Mouse (Mus musculus): ENCODE results near the gene Fsip1.
A peak's percentile ranks its signal among the peaks of the same experiment; 100 is the strongest.

Gene Fsip1

DNA sequence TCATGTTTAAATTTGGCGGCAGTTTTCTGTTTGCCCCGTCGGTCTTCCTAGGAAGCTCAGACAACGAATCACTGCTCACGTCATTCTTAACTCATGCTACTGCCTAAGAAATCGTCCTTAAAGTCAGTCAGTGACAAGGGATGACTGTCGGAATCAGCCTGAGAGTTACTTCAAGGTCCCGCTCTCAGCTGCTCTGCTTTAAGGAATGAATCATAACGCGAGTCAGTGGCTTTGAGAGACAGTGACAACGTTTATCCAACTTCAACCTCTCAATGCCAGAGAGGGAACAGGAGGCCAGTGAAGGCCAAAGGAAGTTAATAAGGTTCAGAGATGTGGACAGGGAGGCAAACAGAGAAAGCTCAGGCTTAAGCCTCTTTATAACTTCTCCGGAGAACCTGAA is 7.8 kb downstream of the Fsip1 start:
- no peak for DNase-seq

DNA sequence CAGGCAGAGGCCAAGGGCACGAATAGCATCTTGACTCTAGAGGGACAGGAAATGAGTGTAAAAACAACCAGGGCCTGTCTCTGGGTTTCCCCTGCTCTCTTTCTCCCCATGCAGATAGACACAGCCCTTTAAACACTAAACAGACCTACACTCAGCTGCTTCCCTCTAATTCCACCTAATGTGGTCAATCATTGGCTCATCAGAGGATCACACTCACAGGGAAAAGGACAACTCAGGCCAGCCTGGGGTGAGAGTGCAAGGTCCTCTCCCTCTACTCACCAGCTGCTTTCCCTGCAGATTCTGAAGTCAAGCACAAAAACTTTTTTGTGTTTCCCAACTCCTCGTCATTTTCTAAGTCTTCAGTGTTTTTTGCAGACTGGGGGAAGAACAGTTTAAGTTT is 8.8 kb downstream of the Fsip1 start:
- no peak for DNase-seq

DNA sequence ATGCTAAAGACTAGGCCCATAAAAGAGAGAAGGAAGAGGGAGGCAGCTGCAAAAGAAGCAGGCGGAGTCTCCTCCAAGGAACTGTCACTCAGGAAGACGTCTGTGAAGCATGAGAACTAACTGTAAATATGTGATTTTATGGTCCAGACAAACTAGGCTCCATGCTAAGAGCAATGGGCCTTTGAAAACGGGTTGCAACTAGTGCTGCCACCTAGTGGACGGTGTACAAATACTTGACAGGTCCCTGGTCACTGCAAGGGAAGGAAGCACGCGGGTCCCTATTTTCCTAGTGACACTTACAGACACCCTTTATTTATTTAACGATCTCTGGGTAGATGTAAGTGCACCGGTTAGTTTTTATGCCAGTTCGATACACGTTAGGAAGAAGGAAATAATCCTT is 10.9 kb downstream of the Fsip1 start:
- DNase-seq = peak; percentile 47

DNA sequence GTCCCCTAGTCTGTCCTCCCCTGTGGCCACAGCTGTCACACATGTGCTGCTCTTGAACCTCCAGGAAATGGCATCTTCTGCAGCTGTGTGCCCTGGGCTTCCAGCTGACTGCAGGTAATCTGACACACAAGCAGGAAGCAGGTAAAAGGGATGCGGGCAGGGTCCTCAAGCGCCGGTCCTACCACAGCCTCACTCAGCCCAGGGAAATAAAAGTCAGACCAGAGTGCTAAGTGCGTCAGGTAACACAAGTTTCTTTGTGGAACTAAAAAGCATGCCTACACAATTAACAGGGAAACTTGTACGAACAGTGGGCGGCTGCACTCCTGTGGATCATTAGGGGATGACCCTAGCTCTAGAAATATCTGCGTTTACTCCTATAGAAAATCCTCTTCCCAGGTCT is 20.6 kb downstream of the Fsip1 start:
- DNase-seq = no peak

DNA sequence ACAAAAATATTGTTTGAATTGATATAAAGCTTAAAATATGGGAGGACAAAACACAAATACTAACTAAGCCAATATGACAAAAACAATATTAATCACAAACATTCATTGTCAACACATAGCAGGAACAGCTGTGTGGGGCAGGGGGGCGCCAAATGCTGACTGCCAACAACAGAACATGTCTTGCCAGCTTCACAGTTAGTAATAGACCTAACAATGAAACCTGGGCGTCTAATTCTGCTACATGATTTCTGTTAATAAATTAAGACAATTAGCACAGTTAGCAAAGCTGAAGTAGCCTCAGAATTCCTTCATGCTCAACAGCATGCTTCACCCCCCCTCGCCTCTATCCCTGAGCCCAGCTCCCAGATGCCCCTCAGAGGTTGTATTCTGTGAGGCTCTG is 21.2 kb downstream of the Fsip1 start:
- no peak for DNase-seq

DNA sequence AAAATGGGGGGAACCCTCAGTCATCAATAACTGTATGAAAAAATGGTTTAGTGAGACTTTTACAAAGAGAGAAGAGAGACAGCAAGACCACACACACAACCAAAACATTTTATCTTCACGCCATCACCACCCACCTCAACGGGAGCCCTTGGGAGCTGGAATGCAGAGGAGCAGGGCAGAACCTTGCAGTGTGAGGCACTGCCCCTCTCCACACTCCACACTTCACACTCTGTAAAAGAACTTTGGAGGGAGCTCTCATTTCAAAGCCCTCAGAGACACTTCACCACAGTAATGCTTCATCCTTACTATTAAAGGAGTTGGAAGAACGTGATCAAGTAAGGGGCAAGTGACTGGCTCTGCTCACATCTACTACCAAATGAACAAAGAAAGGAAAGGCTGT is 26.2 kb downstream of the Fsip1 start:
- no peak for DNase-seq

DNA sequence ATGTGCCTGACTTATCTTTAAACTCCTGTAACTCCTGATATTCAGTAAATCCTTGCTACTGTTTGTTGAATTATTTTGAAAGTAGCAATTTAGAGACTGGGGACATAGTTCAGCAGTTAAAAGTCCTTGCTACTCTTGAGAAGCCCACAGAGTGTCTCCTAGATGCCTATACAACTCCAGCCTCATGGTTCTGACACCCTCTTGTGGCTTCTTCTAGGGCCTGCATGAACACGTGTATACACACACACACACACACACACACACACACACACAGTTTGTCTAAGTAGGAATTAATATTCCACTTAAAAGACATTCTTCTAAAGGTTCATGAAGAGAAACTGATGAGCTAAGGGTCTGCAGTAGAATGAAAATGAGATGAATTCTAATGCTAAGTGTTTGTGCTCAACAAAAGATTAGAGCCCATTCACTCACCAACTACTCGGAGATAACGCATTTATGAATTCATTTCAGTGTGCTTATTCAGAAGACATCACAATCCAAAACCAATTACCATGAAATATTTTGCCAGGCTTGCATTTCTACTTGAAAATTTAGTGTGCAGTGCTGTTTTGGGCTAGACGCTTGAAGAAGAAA is 28.2 kb downstream of the Fsip1 start:
- no peak for DNase-seq

DNA sequence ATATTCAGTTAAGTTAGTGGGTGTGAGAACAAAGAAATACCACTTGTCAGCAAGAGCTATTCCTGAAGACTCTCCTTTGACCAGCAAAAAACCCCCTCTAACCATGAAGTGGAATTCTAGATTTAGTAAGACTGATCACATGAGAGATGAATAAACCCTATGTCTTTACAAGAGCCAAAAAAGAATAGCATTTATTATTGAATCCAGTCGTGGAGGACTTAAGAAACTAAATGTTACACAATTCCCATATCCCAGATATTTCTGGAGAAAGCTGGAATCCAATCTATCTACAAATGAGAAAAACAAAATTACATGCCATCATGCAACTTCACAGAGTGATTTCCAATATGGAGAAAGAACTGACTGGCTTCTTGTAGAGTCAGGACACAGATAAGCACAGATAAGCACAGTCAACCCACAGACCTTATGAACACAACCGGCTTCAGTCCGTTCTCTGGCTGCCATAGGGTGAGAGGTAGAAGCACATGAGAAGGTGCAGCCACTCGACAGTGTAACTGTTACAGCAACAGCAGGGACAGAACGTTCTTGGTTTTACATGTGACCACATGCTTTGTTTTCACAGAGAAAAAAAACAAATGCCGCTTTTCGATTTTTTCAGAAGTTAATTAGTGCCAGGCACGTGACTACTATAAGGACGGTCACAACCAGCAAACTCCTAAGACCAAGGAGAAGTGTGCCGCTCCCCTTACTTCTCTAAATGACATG is 31.3 kb downstream of the Fsip1 start:
- no peak for DNase-seq

DNA sequence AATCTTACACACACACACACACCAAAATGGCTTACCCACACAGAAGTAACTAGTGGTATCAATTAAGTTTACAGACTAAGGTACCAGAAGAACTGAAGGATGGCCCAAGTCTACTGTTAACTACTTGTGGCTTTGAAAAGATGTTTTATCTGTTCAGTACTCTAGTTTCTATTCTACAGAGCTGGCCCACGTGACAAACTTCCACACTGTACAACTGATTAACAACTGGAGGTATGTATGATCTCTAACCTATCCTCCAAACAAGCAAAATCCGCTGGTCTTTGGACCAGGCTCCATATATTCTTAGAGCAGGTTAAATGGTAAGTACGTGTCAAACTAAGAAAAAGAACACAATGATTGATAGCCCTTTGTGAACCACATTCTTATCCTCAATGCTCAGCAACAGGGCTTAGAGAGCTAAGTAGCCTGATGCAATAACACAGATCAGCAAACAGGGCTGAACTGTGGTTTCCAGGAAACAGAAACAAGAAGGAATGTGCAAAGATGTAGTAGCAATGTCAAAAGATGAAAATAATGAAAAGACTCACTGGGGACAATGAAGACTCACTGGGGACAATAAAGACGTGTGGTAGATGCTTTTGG is 38.7 kb downstream of the Fsip1 start:
- DNase-seq = no peak

DNA sequence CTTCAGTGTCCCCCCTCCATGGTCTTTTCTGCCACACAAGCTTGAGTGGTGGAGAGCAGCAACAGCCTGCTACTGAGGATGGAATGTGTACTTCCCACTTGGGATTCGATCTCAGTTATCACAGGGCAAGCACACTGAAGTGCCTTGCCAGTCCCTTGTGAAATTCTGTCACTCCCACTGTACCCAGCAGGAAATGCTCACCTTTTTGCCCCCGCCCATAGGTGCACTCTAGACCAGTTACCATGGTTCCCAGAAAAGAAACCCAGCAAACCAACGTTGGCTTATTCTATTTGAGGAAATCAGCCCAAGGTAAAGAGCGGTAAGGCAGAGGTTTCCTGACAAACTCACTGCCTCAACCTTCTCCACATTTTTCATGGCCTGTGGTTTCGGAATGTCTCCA is 47.1 kb downstream of the Fsip1 start:
- DNase-seq = no peak

DNA sequence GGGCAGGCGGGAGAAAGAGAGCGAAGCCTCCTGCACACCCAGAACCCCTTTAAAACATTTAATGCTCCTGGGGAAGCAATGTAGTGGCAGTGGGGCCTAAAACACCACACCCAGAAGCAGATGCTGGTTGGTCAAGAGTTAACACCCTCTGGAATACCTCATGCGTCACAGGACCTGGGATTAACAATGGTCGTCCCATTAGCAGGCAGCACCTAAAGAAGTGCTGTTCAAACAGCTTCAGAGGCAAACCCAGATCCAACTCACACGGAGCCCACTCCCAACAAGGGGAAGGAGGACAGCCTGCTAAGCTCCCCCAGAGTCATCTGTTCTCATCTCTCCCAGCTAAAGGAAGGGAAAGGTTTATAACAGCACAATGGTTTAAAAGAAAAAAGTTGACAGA is 48.1 kb downstream of the Fsip1 start:
- DNase-seq = no peak

DNA sequence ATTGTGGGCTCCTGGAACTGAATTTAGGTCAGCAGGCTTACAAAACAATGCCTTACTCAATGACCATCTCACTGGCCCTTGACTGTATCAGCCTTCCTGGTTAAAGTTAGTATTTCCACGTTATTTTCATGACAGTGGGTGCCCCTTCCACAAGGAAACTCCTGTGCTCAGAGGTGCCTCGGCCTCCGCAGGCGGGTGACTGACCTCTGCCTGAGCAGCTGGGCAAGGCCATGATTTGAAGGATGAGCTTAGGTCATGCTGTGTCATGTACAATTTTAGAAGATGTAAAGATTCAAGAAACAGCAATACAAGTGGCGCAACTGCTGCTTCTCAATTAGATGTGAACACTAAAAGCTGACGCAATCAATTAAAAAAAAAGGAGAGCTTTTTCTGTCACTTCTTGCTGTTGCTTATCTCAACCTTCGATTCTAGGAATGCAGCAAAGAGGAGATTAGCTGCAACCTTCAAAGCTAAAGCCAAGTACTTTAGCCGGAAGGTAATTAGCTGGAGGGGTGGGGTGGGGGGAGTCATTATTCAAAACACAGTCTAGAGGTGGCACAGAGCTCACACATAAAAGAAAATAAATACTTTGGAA is 50.7 kb downstream of the Fsip1 start:
- DNase-seq = no peak

DNA sequence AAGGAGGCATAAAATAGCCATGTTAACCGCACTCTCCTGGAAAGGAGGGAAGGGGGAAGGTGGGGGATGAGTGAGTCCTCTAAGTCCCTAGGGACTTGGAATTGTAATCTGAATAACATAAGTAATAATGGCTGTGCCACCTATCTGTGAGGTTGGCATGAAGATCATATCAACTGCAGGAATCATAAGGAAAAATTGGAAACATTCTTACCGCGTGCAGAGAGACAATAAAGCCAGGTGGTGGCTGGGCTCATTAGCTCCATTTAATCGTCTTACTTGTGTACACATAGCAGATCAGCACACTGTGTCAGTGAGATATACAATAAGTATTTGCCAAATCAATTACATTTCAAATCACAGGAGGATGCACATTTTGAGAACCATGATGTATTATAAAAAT is 52.1 kb downstream of the Fsip1 start:
- no peak for DNase-seq

DNA sequence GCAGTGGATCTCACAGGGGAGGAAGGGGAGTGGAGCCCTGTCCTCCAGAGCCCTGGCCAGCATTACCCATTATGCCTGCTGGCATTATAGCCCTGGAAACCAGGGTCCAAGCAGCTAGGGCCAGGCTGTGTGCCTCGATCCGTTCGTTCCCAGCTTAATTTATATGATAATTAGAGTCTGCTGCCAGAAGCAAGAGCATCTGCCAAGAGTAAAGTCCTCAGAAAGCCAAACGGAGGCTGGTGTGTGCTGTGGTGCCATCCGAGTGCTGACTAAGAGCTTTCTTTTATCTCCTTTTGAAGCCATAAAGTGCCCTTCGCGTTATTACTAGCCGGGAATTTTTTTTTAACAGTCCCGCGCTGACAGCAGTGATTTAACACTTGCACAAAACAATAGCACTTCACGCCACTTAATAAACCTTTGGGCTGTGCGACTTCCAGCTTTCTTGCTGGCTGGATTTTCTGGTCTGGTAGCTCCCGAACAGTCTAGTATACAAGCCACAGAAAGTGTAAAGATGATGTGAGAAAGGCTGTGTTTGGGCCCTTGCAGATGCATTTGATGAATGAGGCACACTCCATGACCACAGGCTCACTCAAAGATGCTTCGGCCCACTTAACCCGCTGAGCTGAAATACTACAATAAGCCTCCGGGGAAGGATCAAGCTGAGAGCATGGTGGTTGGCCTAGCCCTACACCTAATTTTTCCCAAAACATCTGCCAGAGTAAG is 52.9 kb downstream of the Fsip1 start:
- DNase-seq = peak; percentile 7

DNA sequence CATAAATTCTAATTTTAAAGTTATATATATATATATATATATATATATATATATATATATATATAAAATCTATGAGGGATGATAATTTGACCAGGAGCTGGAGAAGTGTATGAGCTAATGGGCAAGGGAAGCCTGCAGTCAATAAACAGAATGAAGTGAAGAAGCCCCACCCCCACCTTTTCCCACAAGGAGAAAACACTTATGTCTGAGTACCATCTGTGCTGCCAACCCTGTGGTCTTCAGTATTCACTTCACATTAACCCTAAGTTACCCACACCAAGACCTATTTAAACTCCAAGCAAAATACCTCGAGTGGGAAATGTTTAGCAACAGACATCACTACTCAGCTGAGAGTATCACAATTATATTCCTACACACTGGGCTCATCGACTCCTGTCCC is 53.8 kb downstream of the Fsip1 start:
- DNase-seq = no peak

DNA sequence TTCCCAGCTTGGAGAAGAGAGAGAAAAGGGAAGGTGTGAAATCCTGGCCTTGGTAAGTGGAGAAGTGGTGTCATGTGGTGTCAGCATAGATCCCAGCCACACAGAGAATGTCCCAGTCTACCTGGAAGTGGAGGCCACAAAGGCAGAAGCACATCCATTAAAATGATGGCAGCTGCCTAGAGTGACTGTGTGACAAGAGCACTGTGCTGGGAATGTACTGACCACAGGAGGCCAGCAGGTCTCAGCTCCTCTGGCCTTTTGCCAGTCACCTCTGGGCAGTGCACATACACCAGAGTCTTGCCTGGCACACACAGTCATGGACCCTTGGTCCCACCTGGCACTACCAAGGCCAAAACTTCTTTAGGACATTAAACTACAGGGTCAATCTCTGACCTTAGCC is 54.8 kb downstream of the Fsip1 start:
- DNase-seq = no peak

DNA sequence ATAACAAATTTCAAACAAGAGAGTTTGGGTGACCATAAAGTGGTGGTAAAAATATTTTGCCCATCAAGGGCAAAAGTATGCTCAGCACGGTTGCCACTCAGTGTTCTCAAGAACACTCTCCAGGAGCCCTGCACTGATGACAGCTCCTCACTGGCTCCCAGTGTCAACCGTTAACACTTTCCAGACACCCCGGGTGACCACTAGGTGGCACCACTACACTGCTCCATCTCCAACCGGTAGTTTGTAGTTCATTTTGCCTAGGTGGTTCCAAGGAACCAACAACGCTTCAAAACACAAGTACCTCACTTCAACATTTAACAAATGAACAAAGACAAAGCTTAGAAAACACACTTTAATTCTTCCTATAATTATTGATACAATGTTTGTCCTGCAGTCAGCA is 56.9 kb downstream of the Fsip1 start:
- peak; percentile 44 for DNase-seq

DNA sequence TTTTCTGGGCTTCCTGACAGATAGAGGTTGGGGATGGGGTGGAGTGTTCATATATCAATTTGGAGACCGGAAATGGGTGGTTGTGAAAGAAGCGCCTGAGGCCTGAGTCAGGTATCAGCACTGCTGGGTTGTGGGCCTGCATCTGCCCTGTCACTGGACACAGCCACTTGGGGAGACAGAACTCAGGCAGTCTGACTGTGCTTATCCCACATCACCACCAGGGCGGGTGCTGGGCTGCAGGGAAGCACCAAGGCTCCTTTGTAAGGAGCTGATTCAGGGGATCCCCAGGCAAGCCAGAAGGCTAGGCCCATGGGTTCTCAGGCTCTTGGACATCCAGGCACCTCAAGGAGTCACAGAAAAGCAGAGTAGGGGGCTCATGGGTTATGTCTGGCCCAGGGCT is 59.8 kb downstream of the Fsip1 start:
- no peak for DNase-seq

DNA sequence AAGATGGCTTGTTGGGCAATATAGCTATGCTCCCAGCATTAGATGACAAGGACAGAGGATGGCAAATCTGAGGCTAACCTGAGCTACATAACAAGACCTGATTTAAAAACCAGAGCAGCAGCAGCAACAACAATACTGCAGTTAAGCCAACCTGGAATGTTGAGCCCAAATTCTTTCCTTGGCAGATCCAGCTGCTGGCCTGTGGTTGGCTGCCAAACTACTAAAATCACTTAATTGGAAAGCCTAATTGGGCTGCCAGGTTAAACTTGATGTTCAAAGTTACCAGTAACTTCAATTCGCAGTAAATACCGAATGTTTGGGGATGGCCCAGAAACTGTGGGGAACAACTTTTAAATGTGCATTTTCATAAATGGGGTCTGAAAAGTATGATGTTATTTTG is 74.6 kb downstream of the Fsip1 start:
- DNase-seq = no peak

DNA sequence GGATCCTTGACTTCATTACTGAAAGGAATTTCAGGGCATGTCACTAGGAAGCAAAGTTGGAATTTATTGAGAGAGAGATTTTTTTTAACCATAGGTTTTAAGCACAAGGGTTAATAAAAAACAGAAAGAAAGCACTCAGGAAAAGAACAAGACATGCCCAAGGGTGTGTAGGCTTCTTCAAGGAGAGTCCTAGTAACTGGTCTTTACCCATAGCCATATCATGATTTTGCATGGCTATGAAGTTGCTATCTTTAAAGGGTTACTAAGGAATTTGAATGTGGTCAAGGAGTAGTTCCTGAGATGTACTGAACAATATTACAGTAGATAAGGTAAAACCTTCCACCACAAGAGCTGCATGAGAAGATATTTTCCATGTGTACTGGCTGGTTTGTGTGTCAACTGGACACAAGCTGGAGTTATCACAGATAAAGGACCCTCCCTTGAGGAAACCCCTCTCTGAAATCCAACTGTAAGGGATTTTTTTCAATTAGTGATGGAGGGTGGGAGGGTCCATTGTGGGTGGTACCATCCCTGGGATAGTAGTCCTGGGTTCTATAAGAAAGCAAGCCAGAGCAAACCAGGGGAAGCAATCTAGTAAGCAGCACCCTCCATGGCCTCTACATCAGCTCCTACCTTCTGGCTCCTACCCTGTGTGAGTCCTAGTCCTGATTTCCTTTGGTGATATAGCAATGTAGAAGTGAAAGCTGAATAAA is 76.7 kb downstream of the Fsip1 start:
- DNase-seq = no peak

DNA sequence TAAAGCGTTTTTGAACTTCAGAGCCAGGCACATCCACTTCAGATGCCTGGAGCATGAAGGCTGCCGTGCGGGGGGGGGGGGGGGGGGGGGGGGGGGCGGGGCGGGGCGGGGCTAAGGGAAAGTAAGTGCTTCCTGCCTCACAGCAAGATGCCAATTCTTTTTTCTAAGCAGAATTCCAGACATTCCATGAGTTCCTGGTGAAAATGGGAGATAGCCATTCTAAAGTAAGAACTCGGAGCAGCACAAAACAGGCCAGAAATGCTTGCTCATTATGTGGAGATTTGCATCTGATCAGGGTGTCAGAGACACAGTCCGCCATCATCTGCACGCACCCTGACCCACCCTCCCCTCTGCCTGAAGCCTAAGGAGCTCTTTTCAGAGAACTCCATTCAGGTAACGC is 77.3 kb downstream of the Fsip1 start:
- no peak for DNase-seq

DNA sequence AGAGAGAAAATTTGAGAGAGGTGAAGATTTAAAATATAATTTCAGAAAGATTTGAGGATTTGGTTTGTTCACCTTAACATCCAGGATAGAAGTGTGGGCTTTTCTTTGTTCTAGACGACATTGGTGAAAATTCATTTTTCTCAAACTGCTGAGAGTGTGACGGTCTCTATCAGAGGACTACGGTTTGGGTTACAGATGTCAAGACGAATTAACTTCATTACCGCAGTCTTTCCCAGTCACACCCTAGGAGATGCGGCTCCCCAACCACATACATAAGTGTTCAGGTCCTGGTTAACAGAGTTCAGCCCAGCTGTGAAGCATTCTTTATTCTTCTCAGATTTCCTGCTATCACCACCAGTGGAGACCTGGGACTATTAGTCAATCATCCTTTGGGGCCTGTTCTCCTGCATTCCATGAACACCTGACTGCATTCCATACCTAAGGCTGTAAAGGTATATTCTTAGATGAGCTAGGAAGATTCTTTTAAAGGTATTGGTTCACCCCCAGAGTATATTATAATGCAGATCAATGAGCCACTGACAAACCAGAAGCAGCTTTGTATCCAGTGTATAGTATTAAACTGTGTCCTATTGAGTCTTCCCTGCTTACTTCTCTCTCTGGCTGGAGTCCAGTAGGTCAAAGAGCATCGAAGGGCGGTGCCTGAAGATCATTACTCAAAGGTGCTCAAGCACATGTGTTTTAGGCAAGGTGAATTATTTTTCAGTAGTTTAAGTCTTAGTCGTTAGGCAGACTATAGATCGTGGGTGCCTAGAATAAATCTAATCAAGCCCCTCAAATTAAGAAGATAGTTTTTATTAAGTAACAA is 82.0 kb downstream of the Fsip1 start:
- DNase-seq = no peak

Data from cerebellum, adult 11 months (tissue).